Mouse (Mus musculus): ENCODE measurements around the gene Epha7. TPM values are rescaled to one million over a fixed set of nuclear protein-coding genes. Genes with fewer than 3 reads are reported as not detected.

Epha7 gene
- polyA plus RNA-seq, 1 experiment from 2014 or later, result 42.7 TPM

DNA sequence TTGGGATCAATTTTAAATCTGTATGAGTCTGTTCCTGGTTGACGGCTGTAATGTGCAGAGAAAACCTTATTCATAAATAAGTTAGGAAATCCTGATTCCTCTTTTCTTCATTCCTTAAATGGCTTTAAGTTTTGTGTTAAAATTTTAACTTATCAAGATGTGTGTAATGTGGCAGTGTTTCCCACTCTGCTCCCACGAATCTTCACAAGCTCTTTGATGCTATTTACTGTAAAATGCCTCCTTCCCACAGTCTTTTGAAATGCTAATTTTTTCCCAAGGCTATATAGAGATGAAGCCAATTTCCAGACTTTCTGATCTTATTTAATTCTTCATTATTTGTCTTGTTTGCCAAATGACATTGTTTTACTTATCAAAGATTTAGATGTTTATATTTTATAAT is 100.7 kb downstream of the Epha7 start:
- 49% methylated on average over 2 of the region's 2 CpGs for WGBS
- no peak for ATAC-seq (ENCODE audit: low read depth)

DNA sequence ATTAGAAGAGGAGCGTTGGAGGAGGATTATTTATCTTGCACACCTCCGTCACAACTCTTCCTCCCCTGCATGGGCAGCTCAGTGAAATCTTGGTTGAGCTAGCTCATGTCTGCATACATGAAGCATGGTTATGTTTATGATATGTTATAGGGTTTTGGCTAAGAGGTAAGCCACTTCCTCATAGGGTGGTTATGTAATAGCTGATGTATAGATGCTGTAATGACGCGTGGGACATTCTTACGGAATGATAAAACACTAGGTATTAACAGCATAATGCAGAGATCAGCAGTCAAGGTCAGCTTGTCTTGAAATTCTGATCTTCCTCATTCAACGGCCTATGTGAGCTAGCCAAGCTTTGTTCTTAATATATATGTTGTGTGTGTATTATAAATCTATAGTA is 107.7 kb downstream of the Epha7 start:
- no peaks in the 10 kb centered on the region for H3K36me3 ChIP-seq (ENCODE audit: control insufficient read depth, insufficient read depth, low read length)
- 73% methylated on average over 6 of the region's 6 CpGs for WGBS
- no peaks in the 10 kb centered on the region for H3K4me1 ChIP-seq (ENCODE audit: control insufficient read depth, insufficient read depth, low read length)
- no peak overlapping the region for H3K4me3 ChIP-seq (ENCODE audit: low read depth, low read length)
- no peak overlapping the region for H3K9ac ChIP-seq (replicated peaks; ENCODE audit: low read depth, low read length)
- ATAC-seq (ENCODE audit: low read depth), result no peak
- no peak overlapping the region for H3K27ac ChIP-seq (ENCODE audit: low read depth, low read length)
- no peaks in the 10 kb centered on the region for H3K9me3 ChIP-seq (ENCODE audit: control insufficient read depth, low read length)
- H3K27me3 ChIP-seq (ENCODE audit: control insufficient read depth, insufficient read depth, low read length), result no peaks in the 10 kb centered on the region
- H3K4me2 ChIP-seq (ENCODE audit: low read depth, low read length), result no peak overlapping the region

More for the DNA sequence above, 100.7 kb downstream of the Epha7 start:
- no peak overlapping the region for H3K27ac ChIP-seq (ENCODE audit: low read depth, low read length)
- no peaks in the 10 kb centered on the region for H3K4me1 ChIP-seq (ENCODE audit: control insufficient read depth, insufficient read depth, low read length)
- no peaks in the 10 kb centered on the region for H3K9me3 ChIP-seq (ENCODE audit: control insufficient read depth, low read length)
- no peak overlapping the region for H3K4me2 ChIP-seq (ENCODE audit: low read depth, low read length)
- H3K36me3 ChIP-seq (ENCODE audit: control insufficient read depth, insufficient read depth, low read length), result no peaks in the 10 kb centered on the region
- H3K9ac ChIP-seq (replicated peaks; ENCODE audit: low read depth, low read length), result no peak overlapping the region
- H3K4me3 ChIP-seq (ENCODE audit: low read depth, low read length), result no peak overlapping the region
- H3K27me3 ChIP-seq (ENCODE audit: control insufficient read depth, insufficient read depth, low read length), result no peaks in the 10 kb centered on the region

- Histone ChIP-seq H3K27ac (ENCODE audit: low read depth, low read length) (no peak overlapping the region), H3K4me1 (ENCODE audit: control insufficient read depth, insufficient read depth, low read length) (no peaks in the 10 kb centered on the region), H3K4me3 (ENCODE audit: low read depth, low read length) (no peak overlapping the region), H3K36me3 (ENCODE audit: control insufficient read depth, insufficient read depth, low read length) (no peaks in the 10 kb centered on the region), H3K4me2 (ENCODE audit: low read depth, low read length) (no peak overlapping the region), H3K9ac (replicated peaks; ENCODE audit: low read depth, low read length) (no peak overlapping the region), H3K27me3 (ENCODE audit: control insufficient read depth, insufficient read depth, low read length) (no peaks in the 10 kb centered on the region), H3K9me3 (ENCODE audit: control insufficient read depth, low read length) (no peaks in the 10 kb centered on the region)
- WGBS, result 87% methylated on average over 4 of the region's 4 CpGs
- ATAC-seq (ENCODE audit: low read depth), result no peak
Measured at GRCm38 (mm10) chr4:28926072-28926471, 113.1 kb downstream of the Epha7 start.

- Histone ChIP-seq H3K27ac (ENCODE audit: low read depth, low read length) (no peak overlapping the region), H3K9me3 (ENCODE audit: control insufficient read depth, low read length) (no peaks in the 10 kb centered on the region), H3K9ac (replicated peaks; ENCODE audit: low read depth, low read length) (no peak overlapping the region), H3K36me3 (ENCODE audit: control insufficient read depth, insufficient read depth, low read length) (no peaks in the 10 kb centered on the region), H3K4me2 (ENCODE audit: low read depth, low read length) (no peak overlapping the region), H3K4me3 (ENCODE audit: low read depth, low read length) (no peak overlapping the region), H3K27me3 (ENCODE audit: control insufficient read depth, insufficient read depth, low read length) (no peaks in the 10 kb centered on the region), H3K4me1 (ENCODE audit: control insufficient read depth, insufficient read depth, low read length) (peaks cover 3% of the 10 kb centered on the region; the same call in 1 of the 2 replicates)
- 91% methylated on average over 4 of the region's 4 CpGs for WGBS
- ATAC-seq (ENCODE audit: low read depth), result no peak
Measured at GRCm38 (mm10) chr4:28933431-28933830, 120.5 kb downstream of the Epha7 start.

GRCm38 (mm10) chr4:28934802-28935201 is 121.9 kb downstream of the Epha7 start:
- Histone ChIP-seq H3K4me2 (ENCODE audit: low read depth, low read length) (0 out of 2 replicates have a peak overlapping the region, but pooled peaks have one; percentile 7), H3K4me1 (ENCODE audit: control insufficient read depth, insufficient read depth, low read length) (peaks cover 3% of the 10 kb centered on the region; the same call in 1 of the 2 replicates), H3K9ac (replicated peaks; ENCODE audit: low read depth, low read length) (no peak overlapping the region), H3K27me3 (ENCODE audit: control insufficient read depth, insufficient read depth, low read length) (no peaks in the 10 kb centered on the region), H3K9me3 (ENCODE audit: control insufficient read depth, low read length) (no peaks in the 10 kb centered on the region), H3K27ac (ENCODE audit: low read depth, low read length) (no peak overlapping the region), H3K36me3 (ENCODE audit: control insufficient read depth, insufficient read depth, low read length) (no peaks in the 10 kb centered on the region), H3K4me3 (ENCODE audit: low read depth, low read length) (no peak overlapping the region)
- 25% methylated on average over 10 of the region's 10 CpGs for WGBS
- peak; percentile 59; the same call in 1 of the 2 replicates for ATAC-seq (ENCODE audit: low read depth)

- H3K27me3 ChIP-seq (ENCODE audit: control insufficient read depth, insufficient read depth, low read length), result no peaks in the 10 kb centered on the region
- H3K4me2 ChIP-seq (ENCODE audit: low read depth, low read length), result peak overlapping the region; percentile 17; the same call in 1 of the 2 replicates
- no peaks in the 10 kb centered on the region for H3K9me3 ChIP-seq (ENCODE audit: control insufficient read depth, low read length)
- no peak overlapping the region; the same call in 1 of the 2 replicates for H3K27ac ChIP-seq (ENCODE audit: low read depth, low read length)
- peaks cover 3% of the 10 kb centered on the region; the same call in 1 of the 2 replicates for H3K4me1 ChIP-seq (ENCODE audit: control insufficient read depth, insufficient read depth, low read length)
- no peak overlapping the region for H3K9ac ChIP-seq (replicated peaks; ENCODE audit: low read depth, low read length)
- peak; percentile 79 for ATAC-seq (ENCODE audit: low read depth)
- no peaks in the 10 kb centered on the region for H3K36me3 ChIP-seq (ENCODE audit: control insufficient read depth, insufficient read depth, low read length)
- 32% methylated on average over 11 of the region's 11 CpGs for WGBS
- no peak overlapping the region for H3K4me3 ChIP-seq (ENCODE audit: low read depth, low read length)
Measured at GRCm38 (mm10) chr4:28935567-28935966, 122.6 kb downstream of the Epha7 start.

DNA sequence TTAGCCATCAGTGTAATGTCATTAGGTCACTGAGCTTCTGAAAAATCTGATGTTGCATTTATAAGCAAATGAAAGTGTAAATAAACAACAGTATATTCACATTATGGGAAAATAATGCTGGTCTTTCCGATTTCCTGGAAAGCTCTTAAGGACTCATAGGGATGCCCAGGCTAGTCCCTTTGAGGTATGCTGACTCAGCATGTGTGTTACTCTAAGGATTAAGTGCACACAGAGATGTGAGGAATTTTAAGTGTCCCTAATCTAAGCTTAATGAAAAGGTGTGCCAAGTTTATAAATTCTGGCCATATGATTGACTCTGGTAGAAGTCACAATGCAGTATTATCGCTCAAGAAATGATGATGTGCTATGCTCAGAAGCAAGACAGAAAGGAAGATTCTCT is 127.8 kb downstream of the Epha7 start:
- H3K4me2 ChIP-seq (ENCODE audit: low read depth, low read length), result no peak overlapping the region
- H3K4me1 ChIP-seq (ENCODE audit: control insufficient read depth, insufficient read depth, low read length), result no peaks in the 10 kb centered on the region
- no peaks in the 10 kb centered on the region for H3K27me3 ChIP-seq (ENCODE audit: control insufficient read depth, insufficient read depth, low read length)
- H3K9ac ChIP-seq (replicated peaks; ENCODE audit: low read depth, low read length), result no peak overlapping the region
- no peak overlapping the region for H3K27ac ChIP-seq (ENCODE audit: low read depth, low read length)
- H3K9me3 ChIP-seq (ENCODE audit: control insufficient read depth, low read length), result no peaks in the 10 kb centered on the region
- ATAC-seq (ENCODE audit: low read depth), result no peak
- H3K4me3 ChIP-seq (ENCODE audit: low read depth, low read length), result no peak overlapping the region
- no peaks in the 10 kb centered on the region for H3K36me3 ChIP-seq (ENCODE audit: control insufficient read depth, insufficient read depth, low read length)
- 93% methylated on average over 2 of the region's 2 CpGs for WGBS

DNA sequence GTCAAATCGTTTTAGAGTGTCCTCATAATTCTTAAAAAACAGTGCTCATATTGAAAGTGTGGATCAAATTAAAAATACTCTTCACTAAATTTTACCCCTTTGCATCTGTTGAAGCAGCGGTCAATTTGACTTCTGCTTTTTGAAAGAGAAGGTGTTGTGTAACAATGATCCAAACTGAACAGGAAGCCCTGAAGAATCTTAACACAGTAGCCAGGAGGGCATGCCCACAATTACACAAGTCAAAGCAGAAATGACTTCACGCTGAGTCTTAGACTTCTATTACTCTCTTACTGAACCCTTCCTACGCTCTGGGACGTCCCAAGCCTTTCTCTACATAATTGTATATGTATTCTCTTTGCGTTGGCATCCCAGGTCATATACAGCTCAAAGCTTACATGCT is 131.3 kb downstream of the Epha7 start:
- Histone ChIP-seq H3K9ac (replicated peaks; ENCODE audit: low read depth, low read length) (no peak overlapping the region), H3K36me3 (ENCODE audit: control insufficient read depth, insufficient read depth, low read length) (no peaks in the 10 kb centered on the region), H3K4me3 (ENCODE audit: low read depth, low read length) (no peak overlapping the region), H3K4me1 (ENCODE audit: control insufficient read depth, insufficient read depth, low read length) (no peaks in the 10 kb centered on the region), H3K27ac (ENCODE audit: low read depth, low read length) (no peak overlapping the region), H3K4me2 (ENCODE audit: low read depth, low read length) (no peak overlapping the region), H3K27me3 (ENCODE audit: control insufficient read depth, insufficient read depth, low read length) (no peaks in the 10 kb centered on the region), H3K9me3 (ENCODE audit: control insufficient read depth, low read length) (no peaks in the 10 kb centered on the region)
- no peak for ATAC-seq (ENCODE audit: low read depth)
- WGBS, result 84% methylated on average over 6 of the region's 6 CpGs

DNA sequence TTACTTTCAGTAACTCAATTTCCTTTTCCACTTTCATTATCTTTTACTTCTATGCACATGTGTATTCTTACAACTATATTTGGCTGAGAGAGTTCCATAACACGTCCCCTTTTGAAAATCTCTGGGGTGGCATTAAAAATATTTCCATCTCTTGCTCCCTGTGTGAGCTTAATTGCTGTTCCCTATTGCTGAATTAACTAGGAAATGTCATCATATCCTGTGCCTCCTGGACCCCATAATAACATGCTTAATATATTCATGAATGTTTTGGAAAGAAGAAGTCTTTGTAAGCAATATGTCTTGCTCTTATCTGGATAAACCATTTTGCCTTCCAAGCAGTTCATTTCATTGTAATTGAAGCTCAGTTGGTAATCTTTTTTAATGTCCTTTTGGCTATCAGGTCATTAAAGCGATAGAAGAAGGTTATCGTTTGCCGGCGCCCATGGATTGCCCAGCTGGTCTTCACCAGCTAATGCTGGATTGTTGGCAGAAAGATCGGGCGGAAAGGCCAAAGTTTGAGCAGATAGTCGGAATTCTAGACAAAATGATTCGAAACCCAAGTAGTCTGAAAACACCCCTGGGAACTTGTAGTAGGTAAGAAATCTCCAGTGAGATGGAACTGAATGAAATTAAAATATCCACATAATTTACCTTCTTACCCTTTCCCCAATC is 148.1 kb downstream of the Epha7 start:
- no peaks in the 10 kb centered on the region for H3K9me3 ChIP-seq (ENCODE audit: control insufficient read depth, low read length)
- WGBS, result 73% methylated on average over 9 of the region's 9 CpGs
- H3K27me3 ChIP-seq (ENCODE audit: control insufficient read depth, insufficient read depth, low read length), result no peaks in the 10 kb centered on the region
- no peak overlapping the region for H3K4me3 ChIP-seq (ENCODE audit: low read depth, low read length)
- no peak overlapping the region for H3K27ac ChIP-seq (ENCODE audit: low read depth, low read length)
- no peak overlapping the region for H3K9ac ChIP-seq (replicated peaks; ENCODE audit: low read depth, low read length)
- no peaks in the 10 kb centered on the region for H3K4me1 ChIP-seq (ENCODE audit: control insufficient read depth, insufficient read depth, low read length)
- H3K4me2 ChIP-seq (ENCODE audit: low read depth, low read length), result no peak overlapping the region
- H3K36me3 ChIP-seq (ENCODE audit: control insufficient read depth, insufficient read depth, low read length), result no peaks in the 10 kb centered on the region
- no peak for ATAC-seq (ENCODE audit: low read depth)
